Mouse (Mus musculus) adrenal gland, adult 8-10 months (tissue): ENCODE data around the gene Cbfb. TPM values are rescaled to one million over a fixed set of nuclear protein-coding genes. Genes with fewer than 3 reads are reported as not detected.

Experiments
- DNase-seq: peaks from one replicate; pipeline ENCODE4 v3.0.0; 2022
- total RNA-seq, 4 experiments: library from RNA; stranded (reverse); gene quantifications; 2 replicates each; pipeline ENCODE4 v1.2.4; 2022

Cbfb gene
- total RNA-seq, 4 experiments from 2014 or later = 71.5 to 127 (median 93.2) TPM

GRCm38 (mm10) chr8:105252680-105253537 lies 82.4 kb downstream of the Cbfb start:
- DNase-seq = no peak

- no peak for DNase-seq
These were observed 83.3 kb downstream of the Cbfb start for GRCm38 (mm10) chr8:105253766-105254151.

GRCm38 (mm10) chr8:105254152-105254965 lies 83.9 kb downstream of the Cbfb start:
- peak; percentile 78 for DNase-seq

- no peak for DNase-seq
These were observed 84.5 kb downstream of the Cbfb start, which contains the start of gene B3gnt9 for GRCm38 (mm10) chr8:105254966-105255350. Gene B3gnt9, minus strand, starts transcription at chr8:105255153.

- DNase-seq = no peak
These were observed 87.0 kb downstream of the Cbfb start for GRCm38 (mm10) chr8:105257318-105258114.

- DNase-seq = no peak
These were observed 88.6 kb downstream of the Cbfb start for GRCm38 (mm10) chr8:105258911-105259720.

GRCm38 (mm10) chr8:105259721-105260320 lies 89.3 kb downstream of the Cbfb start:
- no peak for DNase-seq

GRCm38 (mm10) chr8:105260371-105261099 lies 90.1 kb downstream of the Cbfb start:
- DNase-seq = no peak

- no peak for DNase-seq
These were observed 91.0 kb downstream of the Cbfb start for GRCm38 (mm10) chr8:105261326-105261980.

GRCm38 (mm10) chr8:105263244-105263912 lies 92.9 kb downstream of the Cbfb start:
- DNase-seq = no peak

GRCm38 (mm10) chr8:105264024-105264982 lies 93.8 kb downstream of the Cbfb start, which contains the start of the genes Tradd and Fbxl8:
Gene Tradd, minus strand, starts transcription at chr8:105264609.
Gene Fbxl8, plus strand, starts transcription at chr8:105264648.
- peak; percentile 63 for DNase-seq

- no peak for DNase-seq
These were observed 94.7 kb downstream of the Cbfb start for GRCm38 (mm10) chr8:105265128-105265527.

- DNase-seq = no peak
These were observed 96.3 kb downstream of the Cbfb start for GRCm38 (mm10) chr8:105266775-105267174.

Other genes with a start within 250 kb of the Cbfb start
- gene Ces2e, start 244.4 kb upstream of the Cbfb start, total RNA-seq = 1 to 10 TPM; 2.1 to 6.6 (median 4.9) TPM
- not detected for gene Ces2f, start 223.3 kb upstream of the Cbfb start, total RNA-seq
- 1 to 10 TPM; 2.7 to 3.9 (median 3.4) TPM for gene Ces2g, start 209.0 kb upstream of the Cbfb start, total RNA-seq
- gene Ces2h, start 169.8 kb upstream of the Cbfb start, total RNA-seq = not detected
- gene Ces3a, start 122.1 kb upstream of the Cbfb start, total RNA-seq = 1 to 10 TPM in 1 of 4 experiments, not detected in 3; 1.6 TPM
- under 1 TPM in 1 of 4 experiments, not detected in 3; 0.73 TPM for gene Ces3b, start 86.9 kb upstream of the Cbfb start, total RNA-seq
- gene Ces4a, start 38.9 kb upstream of the Cbfb start, total RNA-seq = under 1 TPM in 2 of 4 experiments, not detected in 2; 0.16 to 0.24 TPM
- 10 to 100 TPM; 25.0 to 31.8 (median 28.4) TPM for gene D230025D16Rik, start 54.5 kb downstream of the Cbfb start, total RNA-seq
- 1 to 10 TPM; 3.5 to 5.9 (median 4.6) TPM for gene B3gnt9, start 84.5 kb downstream of the Cbfb start, total RNA-seq
- 10 to 100 TPM; 15.5 to 20.0 (median 19.2) TPM for gene Tradd, start 93.9 kb downstream of the Cbfb start, total RNA-seq
- 1 to 10 TPM; 3.9 to 5.4 (median 4.5) TPM for gene Fbxl8, start 94.0 kb downstream of the Cbfb start, total RNA-seq
- 1 to 10 TPM; 2.1 to 4.8 (median 3.3) TPM for gene Hsf4, start 99.1 kb downstream of the Cbfb start, total RNA-seq
- gene Nol3, start 105.5 kb downstream of the Cbfb start, total RNA-seq = 10 to 100 TPM in 1 of 4 experiments, 1 to 10 TPM in 3; 5.5 to 11.7 (median 6.5) TPM
- 1 to 10 TPM; 2.6 to 5.0 (median 4.6) TPM for gene 4931428F04Rik, start 119.2 kb downstream of the Cbfb start, total RNA-seq
- 10 to 100 TPM; 20.0 to 57.6 (median 36.8) TPM for gene Exoc3l, start 125.4 kb downstream of the Cbfb start, total RNA-seq
- 10 to 100 TPM; 39.5 to 53.6 (median 42.0) TPM for gene E2f4, start 127.0 kb downstream of the Cbfb start, total RNA-seq
- 10 to 100 TPM in 2 of 4 experiments, 1 to 10 TPM in 2; 7.0 to 14.0 (median 9.3) TPM for gene Elmo3, start 134.9 kb downstream of the Cbfb start, total RNA-seq
- 10 to 100 TPM in 2 of 4 experiments, 1 to 10 TPM in 2; 3.1 to 14.2 (median 8.5) TPM for gene Lrrc29, start 155.6 kb downstream of the Cbfb start, total RNA-seq
- gene Tmem208, start 155.7 kb downstream of the Cbfb start, total RNA-seq = 10 to 100 TPM; 62.1 to 66.9 (median 65.1) TPM
- 10 to 100 TPM; 11.8 to 21.9 (median 17.1) TPM for gene Fhod1, start 177.3 kb downstream of the Cbfb start, total RNA-seq
- gene Slc9a5, start 178.2 kb downstream of the Cbfb start, total RNA-seq = 1 to 10 TPM in 3 of 4 experiments, under 1 TPM in 1; 0.73 to 1.9 (median 1.4) TPM
- 1 to 10 TPM in 2 of 4 experiments, under 1 TPM in 2; 0.42 to 2.7 (median 1.3) TPM for gene Plekhg4, start 202.6 kb downstream of the Cbfb start, total RNA-seq
- under 1 TPM in 1 of 4 experiments, not detected in 3; 0.15 TPM for gene Kctd19, start 242.8 kb downstream of the Cbfb start, total RNA-seq
- gene Lrrc36, start 242.9 kb downstream of the Cbfb start, total RNA-seq = 10 to 100 TPM in 1 of 4 experiments, 1 to 10 TPM in 3; 4.1 to 10.1 (median 7.0) TPM